Mouse (Mus musculus) brain, embryonic 14.5 days (tissue): ENCODE results near the gene Gm17124.
"Not testable (repeated sequence)": the region's sequence is repeated elsewhere in the genome, so short reads cannot be mapped to it uniquely, and the experiment has no call there.

Source experiments
- CTCF ChIP-seq: fragments of 200-500 bp; IDR thresholded peaks from 2 replicates; pipeline ENCODE4 v1.5.1; 2012; ENCODE audit warnings: inconsistent platforms, mild to moderate bottlenecking, moderate library complexity, borderline replicate concordance; ENCODE audit not compliant: insufficient read depth, insufficient read length; ENCODE audit errors: extremely low read depth
- POLR2A ChIP-seq: fragments of 200-500 bp; IDR thresholded peaks from 2 replicates; pipeline ENCODE4 v1.6.1; 2012; ENCODE audit warnings: mild to moderate bottlenecking, inconsistent platforms, borderline replicate concordance; ENCODE audit not compliant: poor library complexity, insufficient read depth, insufficient read length, severe bottlenecking; ENCODE audit errors: extremely low read depth

DNA sequence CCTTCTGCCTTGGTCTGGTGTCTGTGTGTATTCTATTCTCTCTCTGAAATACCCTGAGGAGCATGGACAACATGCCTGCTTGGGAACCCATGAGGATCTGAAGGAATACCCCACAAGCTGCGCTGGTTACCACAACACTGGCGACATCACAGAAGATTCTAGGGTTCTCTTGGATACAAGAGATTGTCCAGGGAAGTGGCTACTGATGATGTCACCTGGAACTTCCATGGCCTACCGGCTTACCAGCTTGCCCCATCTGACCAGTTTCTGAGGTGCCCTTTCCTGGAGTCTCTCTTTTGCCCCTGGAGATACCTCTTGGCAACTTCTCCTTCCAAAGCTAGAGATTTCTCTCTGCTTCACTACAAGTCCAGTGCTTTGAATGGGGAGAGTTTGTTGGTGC is at the start of gene Gm17124:
- not testable (repeated sequence) for TF ChIP-seq CTCF, POLR2A
